Mouse (Mus musculus): Measurements from ENCODE around the gene Setdb1. TPM values are rescaled to one million over a fixed set of nuclear protein-coding genes. Genes with fewer than 3 reads are reported as not detected.

Setdb1 gene
- polyA plus RNA-seq, 1 experiment from 2014 or later: 42.7 TPM

DNA sequence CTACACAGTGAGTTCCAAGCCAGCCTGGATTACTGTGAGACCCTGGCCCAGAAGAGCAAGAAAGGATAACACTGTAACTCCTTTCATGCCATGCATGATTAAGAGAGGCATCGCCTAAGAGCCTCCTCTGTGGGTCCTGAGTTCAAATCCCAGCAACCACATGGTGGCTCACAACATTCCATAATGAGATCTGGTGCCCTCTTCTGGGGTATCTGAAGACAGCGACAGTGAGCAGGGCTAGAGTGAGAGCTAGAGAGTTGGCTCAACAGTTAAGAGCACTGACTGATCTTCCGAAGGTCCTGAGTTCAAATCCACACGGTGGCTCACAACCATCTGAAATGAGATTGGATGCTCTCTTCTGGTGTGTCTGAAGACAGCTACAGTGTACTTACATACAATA, 82.5 kb downstream of the Setdb1 start:
- WGBS: 93% methylated on average over 4 of the region's 4 CpGs
- no peak overlapping the region for H3K9ac ChIP-seq
- no peak overlapping the region for H3K27ac ChIP-seq (replicated peaks)
- ATAC-seq (ENCODE audit: low FRiP score, low read depth): no peak
- peaks cover under 1% of the 10 kb centered on the region; the same call in 1 of the 2 replicates for H3K4me1 ChIP-seq (replicated peaks)
- peaks cover 7% of the 10 kb centered on the region; the same call in 1 of the 2 replicates for H3K36me3 ChIP-seq
- no peak overlapping the region for H3K4me3 ChIP-seq
- H3K4me2 ChIP-seq: no peak overlapping the region
- no peaks in the 10 kb centered on the region for H3K9me3 ChIP-seq
- no peaks in the 10 kb centered on the region for H3K27me3 ChIP-seq

Other genes starting within 250 kb of the Setdb1 start
- 167 and 176 TPM in 2 replicates for gene Vps72, start 246.2 kb downstream of the Setdb1 start, polyA plus RNA-seq (2015; fragmentation: Nextera tagmentation; extraction: Ambion mirVana)
- gene Tmod4, start 232.7 kb downstream of the Setdb1 start, polyA plus RNA-seq (2015; fragmentation: Nextera tagmentation; extraction: Ambion mirVana): 1.7 and 1.8 TPM in 2 replicates
- gene Scnm1, start 223.2 kb downstream of the Setdb1 start, polyA plus RNA-seq (2015; fragmentation: Nextera tagmentation; extraction: Ambion mirVana): 84.0 and 88.6 TPM in 2 replicates
- 42.7 and 45.0 TPM in 2 replicates for gene Lysmd1, start 223.1 kb downstream of the Setdb1 start, polyA plus RNA-seq (2015; fragmentation: Nextera tagmentation; extraction: Ambion mirVana)
- gene Tnfaip8l2, start 214.8 kb downstream of the Setdb1 start, polyA plus RNA-seq (2015; fragmentation: Nextera tagmentation; extraction: Ambion mirVana): 3.9 and 4.2 TPM in 2 replicates
- 33.0 and 34.7 TPM in 2 replicates for gene Sema6c, start 196.7 kb downstream of the Setdb1 start, polyA plus RNA-seq (2015; fragmentation: Nextera tagmentation; extraction: Ambion mirVana)
- 3.4 and 3.6 TPM in 2 replicates for gene Gabpb2, start 139.3 kb downstream of the Setdb1 start, polyA plus RNA-seq (2015; fragmentation: Nextera tagmentation; extraction: Ambion mirVana)
- 57.1 and 59.3 TPM in 2 replicates for gene Cdc42se1, start 128.5 kb downstream of the Setdb1 start, polyA plus RNA-seq (2015; fragmentation: Nextera tagmentation; extraction: Ambion mirVana)
- 323 and 341 TPM in 2 replicates for gene Mllt11, start 125.0 kb downstream of the Setdb1 start, polyA plus RNA-seq (2015; fragmentation: Nextera tagmentation; extraction: Ambion mirVana)
- gene Gm128, start 115.6 kb downstream of the Setdb1 start, polyA plus RNA-seq (2015; fragmentation: Nextera tagmentation; extraction: Ambion mirVana): 0.13 and 0.19 TPM in 2 replicates
- 0.29 TPM in 1 of 2 replicates, not detected in the other for gene Bnipl, start 106.0 kb downstream of the Setdb1 start, polyA plus RNA-seq (2015; fragmentation: Nextera tagmentation; extraction: Ambion mirVana)
- 34.5 and 36.6 TPM in 2 replicates for gene Mindy1, start 75.9 kb downstream of the Setdb1 start, polyA plus RNA-seq (2015; fragmentation: Nextera tagmentation; extraction: Ambion mirVana)
- gene Prune1, start 75.1 kb downstream of the Setdb1 start, polyA plus RNA-seq (2015; fragmentation: Nextera tagmentation; extraction: Ambion mirVana): 66.5 and 69.9 TPM in 2 replicates
- gene Anxa9, start 50.0 kb downstream of the Setdb1 start, polyA plus RNA-seq (2015; fragmentation: Nextera tagmentation; extraction: Ambion mirVana): 0.47 and 0.72 TPM in 2 replicates
- 92.7 and 101 TPM in 2 replicates for gene Cers2, start 42.4 kb downstream of the Setdb1 start, polyA plus RNA-seq (2015; fragmentation: Nextera tagmentation; extraction: Ambion mirVana)
- gene 4930558C23Rik, start 45.6 kb upstream of the Setdb1 start, polyA plus RNA-seq (2015; fragmentation: Nextera tagmentation; extraction: Ambion mirVana): not detected in 2 replicates
- 15.8 and 17.5 TPM in 2 replicates for gene Arnt, start 77.2 kb upstream of the Setdb1 start, polyA plus RNA-seq (2015; fragmentation: Nextera tagmentation; extraction: Ambion mirVana)
- gene Ctsk, start 142.1 kb upstream of the Setdb1 start, polyA plus RNA-seq (2015; fragmentation: Nextera tagmentation; extraction: Ambion mirVana): 7.9 and 8.8 TPM in 2 replicates
- 14.3 and 19.3 TPM in 2 replicates for gene Ctss, start 169.6 kb upstream of the Setdb1 start, polyA plus RNA-seq (2015; fragmentation: Nextera tagmentation; extraction: Ambion mirVana)
- not detected in 2 replicates for gene Hormad1, start 202.5 kb upstream of the Setdb1 start, polyA plus RNA-seq (2015; fragmentation: Nextera tagmentation; extraction: Ambion mirVana)
- gene Golph3l, start 231.7 kb upstream of the Setdb1 start, polyA plus RNA-seq (2015; fragmentation: Nextera tagmentation; extraction: Ambion mirVana): 25.8 and 26.8 TPM in 2 replicates

All from hindbrain, embryonic 15.5 days (tissue).